Mouse (Mus musculus) Patski (cell line): Measurements from ENCODE around the gene Pde11a. TPM values are rescaled to one million over a fixed set of nuclear protein-coding genes. Genes with fewer than 3 reads are reported as not detected.
A peak's percentile ranks its signal among the peaks of the same experiment; 100 is the strongest.
"Not testable (repeated sequence)": the region's sequence is repeated elsewhere in the genome, so short reads cannot be mapped to it uniquely, and the experiment has no call there.

Experiments used
- ATAC-seq: fragments of 100-300 bp; one replicate; pipeline ENCODE4 v1.8.0; 2021
- CTCF ChIA-PET: fragments of 350-600 bp; sonication (Branson Sonifier 250); formaldehyde crosslinking; loops from one replicate; lab custom pipeline; 2022; ENCODE audit warnings: inconsistent platforms; lab: Charles Lee
- POLR2A ChIA-PET: fragments of 350-600 bp; sonication (Branson Sonifier 250); formaldehyde crosslinking; loops from one replicate; lab custom pipeline; 2022; ENCODE audit warnings: antibody characterized with exemption, inconsistent platforms; lab: Charles Lee
- DNase-seq: peaks from one replicate; pipeline ENCODE4 v3.0.0-alpha.2; 2011; ENCODE audit warnings: low read depth, low spot score
- H3K27me3 ChIP-seq: fragments of 371-371 bp; one replicate; pipeline ENCODE4 v1.5.1; 2021
- CTCF ChIP-seq: fragments of 100-300 bp; IDR thresholded peaks from one replicate; pipeline ENCODE4 v1.5.1; 2021
- in situ Hi-C: fragments of 300-500 bp; cut with MboI; formaldehyde crosslinking; loops from 3 replicates; pipeline ENCODE4 v1.11.1; 2018; ENCODE audit warnings: low pct_unique_long_range_greater_than_20kb, mixed read lengths
- polyA plus RNA-seq: library from polyadenylated mRNA; unstranded; gene quantifications from one replicate; pipeline ENCODE4 v1.2.3, GENCODE M21; 2021

The Pde11a gene
- polyA plus RNA-seq, 1 experiment from 2014 or later = 0.04 TPM

- CTCF ChIA-PET = interaction anchor here (1.1 kb wide), 1 partner anchor 80 kb away, joined by 3 read pairs; no protein-coding TSS in a partner anchor
- TF ChIP-seq CTCF = no peak
- in situ Hi-C loops = loop anchor here (5.0 kb wide), 1 partner anchor 79 kb away; no protein-coding TSS in a partner anchor
- ATAC-seq = no peak
- POLR2A ChIA-PET = interaction anchor here (0.7 kb wide), 2 partner anchors 188 to 353 kb away, joined by 3 read pairs; no protein-coding TSS in a partner anchor
- peaks cover 5% of the 10 kb centered on the region for H3K27me3 ChIP-seq
- no peak for DNase-seq
These were observed 350.2 kb downstream of the Pde11a start for GRCm38 (mm10) chr2:75988378-75988777.

- peaks cover 2% of the 10 kb centered on the region for H3K27me3 ChIP-seq
- DNase-seq (no peak), ATAC-seq (peak; percentile 42)
- ChIA-PET CTCF (interaction anchor here (1.1 kb wide), 1 partner anchor 81 kb away, joined by 3 read pairs; no protein-coding TSS in a partner anchor), POLR2A (no interaction called here)
- in situ Hi-C loops = loop anchor here (5.0 kb wide), 1 partner anchor 80 kb away; no protein-coding TSS in a partner anchor
- no peak for TF ChIP-seq CTCF
These were observed 350.8 kb downstream of the Pde11a start for GRCm38 (mm10) chr2:75987739-75988138.

GRCm38 (mm10) chr2:75985124-75985523 lies 353.4 kb downstream of the Pde11a start:
- CTCF ChIA-PET = interaction anchor here (0.6 to 1.9 kb wide), 15 partner anchors 10 to 88 kb away, joined by 3 to 8 read pairs (median 3); no protein-coding TSS in a partner anchor
- H3K27me3 ChIP-seq = no peaks in the 10 kb centered on the region
- TF ChIP-seq CTCF = peak; percentile 97
- in situ Hi-C loops = loop anchor here (5.0 kb wide), 1 partner anchor 82 kb away; no protein-coding TSS in a partner anchor
- no peak for DNase-seq
- POLR2A ChIA-PET = no interaction called here
- peak; percentile 91 for ATAC-seq

GRCm38 (mm10) chr2:75983847-75984246 lies 354.7 kb downstream of the Pde11a start:
- ATAC-seq (no peak), DNase-seq (no peak)
- TF ChIP-seq CTCF = no peak
- ChIA-PET POLR2A (interaction anchor here (0.7 kb wide), 1 partner anchor 450 kb away, joined by 3 read pairs; no protein-coding TSS in a partner anchor), CTCF (interaction anchor here (1.1 to 1.9 kb wide), 2 partner anchors 18 to 76 kb away, joined by 3 to 5 read pairs; no protein-coding TSS in a partner anchor)
- peaks cover 6% of the 10 kb centered on the region for H3K27me3 ChIP-seq
- in situ Hi-C loops = no loop called here

GRCm38 (mm10) chr2:75983091-75983490 lies 355.5 kb downstream of the Pde11a start:
- POLR2A ChIA-PET = interaction anchor here (0.7 kb wide), 1 partner anchor 450 kb away, joined by 3 read pairs; no protein-coding TSS in a partner anchor
- CTCF ChIA-PET = no interaction called here
- DNase-seq (no peak), ATAC-seq (no peak)
- in situ Hi-C loops = no loop called here
- peaks cover 9% of the 10 kb centered on the region for H3K27me3 ChIP-seq
- no peak for TF ChIP-seq CTCF

GRCm38 (mm10) chr2:75982626-75983025 lies 355.9 kb downstream of the Pde11a start:
- DNase-seq = no peak
- CTCF ChIA-PET = no interaction called here
- TF ChIP-seq CTCF = no peak
- POLR2A ChIA-PET = no interaction called here
- ATAC-seq = no peak
- H3K27me3 ChIP-seq = peaks cover 9% of the 10 kb centered on the region
- in situ Hi-C loops = no loop called here

- POLR2A ChIA-PET, ATAC-seq, H3K27me3 ChIP-seq, CTCF ChIA-PET, in situ Hi-C loops, DNase-seq: not testable (repeated sequence)
These were observed 357.0 kb downstream of the Pde11a start, which contains the start of gene Ttc30a1 for GRCm38 (mm10) chr2:75981440-75982081. Ttc30a1 (minus strand) TSS chr2:75981967.

- ATAC-seq = not testable (repeated sequence)
These were observed 357.6 kb downstream of the Pde11a start for GRCm38 (mm10) chr2:75980933-75981439.

GRCm38 (mm10) chr2:75977752-75978368 lies 360.7 kb downstream of the Pde11a start, which contains the start of gene Ttc30a2:
Ttc30a2 (minus strand) TSS chr2:75978170.
- ATAC-seq, DNase-seq, in situ Hi-C loops, POLR2A ChIA-PET: not testable (repeated sequence)
- H3K27me3 ChIP-seq = peaks cover 20% of the 10 kb centered on the region
- CTCF ChIA-PET = interaction anchor here (0.6 to 0.9 kb wide), 2 partner anchors 12 to 191 kb away, joined by 3 read pairs; no protein-coding TSS in a partner anchor

More at GRCm38 (mm10) chr2:75980933-75981439, 357.6 kb downstream of the Pde11a start:
- DNase-seq, CTCF ChIA-PET, in situ Hi-C loops, POLR2A ChIA-PET: not testable (repeated sequence)
- peaks cover 10% of the 10 kb centered on the region for H3K27me3 ChIP-seq

GRCm38 (mm10) chr2:75976070-75976469 lies 362.5 kb downstream of the Pde11a start:
- POLR2A ChIA-PET, in situ Hi-C loops, DNase-seq, ATAC-seq: not testable (repeated sequence)
- H3K27me3 ChIP-seq = peaks cover 23% of the 10 kb centered on the region
- CTCF ChIA-PET = interaction anchor here (1.1 to 1.4 kb wide), 2 partner anchors 9 to 12 kb away, joined by 3 to 5 read pairs; no protein-coding TSS in a partner anchor
